Mouse (Mus musculus) forebrain, embryonic 11.5 days (tissue): ENCODE measurements around the gene Hif1an. TPM values are rescaled to one million over a fixed set of nuclear protein-coding genes. Genes with fewer than 3 reads are reported as not detected.

ENCODE experiments used
- ATAC-seq: fragments of 200-750 bp; cut with Nextera tagmentation; replicated peaks from 2 replicates; pipeline ENCODE4 v1.8.0; 2017; ENCODE audit warnings: moderate TSS enrichment; ENCODE audit not compliant: low FRiP score
- DNase-seq: peaks from one replicate; pipeline ENCODE4 v3.0.0-alpha.2; 2017; ENCODE audit warnings: low spot score
- H3K27ac ChIP-seq: fragments of 300-500 bp; sonication (generic); 2 replicates; pipeline ENCODE4 v1.5.1; 2014; ENCODE audit warnings: low read depth, low read length
- H3K27me3 ChIP-seq: fragments of 300-500 bp; sonication (generic); 2 replicates; pipeline ENCODE4 v1.6.1; 2014; ENCODE audit warnings: mild to moderate bottlenecking, low read length, mixed read lengths; ENCODE audit not compliant: control insufficient read depth, insufficient read depth
- H3K36me3 ChIP-seq: fragments of 300-500 bp; sonication (generic); 2 replicates; pipeline ENCODE4 v1.6.1; 2014; ENCODE audit warnings: mild to moderate bottlenecking, low read length, moderate library complexity, mixed read lengths; ENCODE audit not compliant: control insufficient read depth, insufficient read depth
- H3K4me1 ChIP-seq: fragments of 300-500 bp; sonication (generic); replicated peaks from 2 replicates; pipeline ENCODE4 v1.6.1; 2014; ENCODE audit warnings: low read length, mixed read lengths; ENCODE audit not compliant: control insufficient read depth, insufficient read depth
- H3K4me2 ChIP-seq: fragments of 300-500 bp; sonication (generic); 2 replicates; pipeline ENCODE4 v1.6.1; 2014; ENCODE audit warnings: low read depth, mild to moderate bottlenecking, low read length, moderate library complexity, mixed read lengths; ENCODE audit not compliant: severe bottlenecking
- H3K4me3 ChIP-seq: fragments of 300-500 bp; sonication (generic); 2 replicates; pipeline ENCODE4 v1.5.1; 2014; ENCODE audit warnings: low read depth, low read length
- H3K9ac ChIP-seq: fragments of 300-500 bp; sonication (generic); 2 replicates; pipeline ENCODE4 v1.6.1; 2014; ENCODE audit warnings: low read length
- H3K9me3 ChIP-seq: fragments of 300-500 bp; sonication (generic); 2 replicates; pipeline ENCODE4 v1.6.1; 2016; ENCODE audit warnings: low read length, mixed read lengths; ENCODE audit not compliant: control insufficient read depth
- WGBS: fragments of 180-500 bp; shearing (Covaris S2); extraction: QIAGEN DNeasy Blood & Tissue Kit; methylation state at CpG from one replicate; pipeline ENCODE4 v1.1.7; 2014; 5-methylcytosine and 5-hydroxymethylcytosine counted together
- polyA plus RNA-seq: library from polyadenylated mRNA; unstranded; fragments of >200 nt; fragmentation: Nextera tagmentation; extraction: Ambion mirVana; gene quantifications from 2 replicates; pipeline ENCODE4 v1.2.1, GENCODE M21; 2014

The Hif1an gene
- 33.0 and 33.3 TPM in 2 replicates for polyA plus RNA-seq

DNA sequence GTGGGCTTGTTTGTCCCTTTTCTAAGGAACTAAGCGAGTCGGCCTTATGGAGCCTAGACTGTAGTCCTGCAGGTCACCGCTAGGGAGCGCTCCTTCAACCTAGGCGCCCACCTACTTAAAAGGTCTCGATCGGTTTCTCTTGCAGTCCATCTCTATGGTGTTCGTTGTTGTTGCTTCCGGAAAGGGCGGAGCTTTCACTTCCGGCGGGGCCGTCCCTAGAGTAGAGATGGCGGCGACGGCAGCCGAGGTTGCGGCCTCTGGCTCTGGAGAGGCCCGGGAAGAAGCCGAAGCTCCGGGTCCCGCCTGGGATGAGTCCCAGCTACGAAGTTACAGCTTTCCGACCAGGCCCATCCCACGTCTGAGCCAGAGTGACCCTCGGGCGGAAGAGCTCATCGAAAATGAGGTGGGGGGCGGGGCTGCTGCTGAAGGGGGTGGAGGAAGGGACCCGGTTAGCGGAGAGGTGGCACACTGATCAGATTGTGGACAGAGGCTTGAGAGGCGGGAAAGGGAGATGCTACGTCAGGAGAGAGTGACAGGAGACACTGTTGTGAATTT lies at the start of gene Hif1an:
Hif1an (plus strand) TSS at position 199 of the 555 bp plus-strand sequence.
- Histone ChIP-seq H3K4me1 (peaks cover 4% of the 10 kb centered on the region), H3K4me2 (peak within 1 kb of the TSS; percentile 71), H3K36me3 (peaks cover 8% of the 10 kb centered on the region; the same call in 1 of the 2 replicates), H3K27me3 (no peaks in the 10 kb centered on the region), H3K27ac (peak within 1 kb of the TSS; percentile 66; the same call in 1 of the 2 replicates), H3K9me3 (no peaks in the 10 kb centered on the region), H3K4me3 (peak within 1 kb of the TSS; percentile 83), H3K9ac (peak within 1 kb of the TSS; percentile 83)
- DNase-seq: peak; percentile 96
- WGBS: under 1% methylated on average over 33 of the region's 33 CpGs
- peak; percentile 96 for ATAC-seq

- Histone ChIP-seq H3K27ac (peak overlapping the region; percentile 78), H3K27me3 (peaks cover 83% of the 10 kb centered on the region), H3K4me3 (no peak overlapping the region; the same call in 1 of the 2 replicates), H3K36me3 (no peaks in the 10 kb centered on the region), H3K9me3 (no peaks in the 10 kb centered on the region), H3K9ac (peak overlapping the region; percentile 58), H3K4me1 (peaks cover 27% of the 10 kb centered on the region), H3K4me2 (peak overlapping the region; percentile 71; the same call in 1 of the 2 replicates)
- no peak for ATAC-seq
- 4% methylated on average over 11 of the region's 11 CpGs for WGBS
- peak; percentile 70 for DNase-seq
Measured at GRCm38 (mm10) chr19:44513054-44513833, 49.4 kb upstream of the Hif1an start.

GRCm38 (mm10) chr19:44513921-44514482 lies 48.6 kb upstream of the Hif1an start:
- Histone ChIP-seq H3K9ac (peak overlapping the region; percentile 10), H3K9me3 (no peaks in the 10 kb centered on the region), H3K4me2 (peak overlapping the region; percentile 71), H3K27ac (peak overlapping the region; percentile 78), H3K36me3 (no peaks in the 10 kb centered on the region), H3K4me1 (peaks cover 29% of the 10 kb centered on the region), H3K4me3 (no peak overlapping the region), H3K27me3 (peaks cover 83% of the 10 kb centered on the region)
- DNase-seq: no peak
- no peak for ATAC-seq
- 5% methylated on average over 7 of the region's 7 CpGs for whole genome bisulfite sequencing

GRCm38 (mm10) chr19:44514521-44515451 lies 47.9 kb upstream of the Hif1an start:
- H3K4me3 ChIP-seq: no peak overlapping the region
- peak overlapping the region; percentile 10; the same call in 1 of the 2 replicates for H3K9ac ChIP-seq
- ATAC-seq (peak; percentile 81), DNase-seq (peak; percentile 86)
- 1% methylated on average over 14 of the region's 14 CpGs for WGBS
- H3K27me3 ChIP-seq: peaks cover 83% of the 10 kb centered on the region
- no peaks in the 10 kb centered on the region for H3K36me3 ChIP-seq
- H3K9me3 ChIP-seq: no peaks in the 10 kb centered on the region
- H3K27ac ChIP-seq: peak overlapping the region; percentile 82
- H3K4me2 ChIP-seq: peak overlapping the region; percentile 71; the same call in 1 of the 2 replicates
- H3K4me1 ChIP-seq: peaks cover 32% of the 10 kb centered on the region

- H3K4me1 ChIP-seq: peaks cover 29% of the 10 kb centered on the region
- H3K27me3 ChIP-seq: peaks cover 80% of the 10 kb centered on the region
- H3K27ac ChIP-seq: peak overlapping the region; percentile 82
- no peak overlapping the region for H3K9ac ChIP-seq
- ATAC-seq: no peak
- H3K9me3 ChIP-seq: no peaks in the 10 kb centered on the region
- DNase-seq: no peak
- H3K4me3 ChIP-seq: no peak overlapping the region
- 18% methylated on average over 6 of the region's 6 CpGs for WGBS
- H3K4me2 ChIP-seq: no peak overlapping the region
- H3K36me3 ChIP-seq: no peaks in the 10 kb centered on the region
Measured at GRCm38 (mm10) chr19:44515769-44516168, 46.9 kb upstream of the Hif1an start.

- ATAC-seq: no peak
- 47% methylated on average over 12 of the region's 12 CpGs for WGBS
- no peak overlapping the region for H3K9ac ChIP-seq
- H3K27me3 ChIP-seq: peaks cover 70% of the 10 kb centered on the region
- H3K27ac ChIP-seq: peak overlapping the region; percentile 47; the same call in 1 of the 2 replicates
- no peaks in the 10 kb centered on the region for H3K9me3 ChIP-seq
- H3K36me3 ChIP-seq: no peaks in the 10 kb centered on the region
- peaks cover 24% of the 10 kb centered on the region for H3K4me1 ChIP-seq
- no peak overlapping the region for H3K4me3 ChIP-seq
- DNase-seq: peak; percentile 74
- no peak overlapping the region for H3K4me2 ChIP-seq
Measured at GRCm38 (mm10) chr19:44517996-44518768, 44.5 kb upstream of the Hif1an start.

- DNase-seq: peak; percentile 77
- peaks cover 15% of the 10 kb centered on the region; the same call in 1 of the 2 replicates for H3K4me1 ChIP-seq
- peaks cover 64% of the 10 kb centered on the region for H3K27me3 ChIP-seq
- no peak overlapping the region for H3K4me3 ChIP-seq
- H3K27ac ChIP-seq: no peak overlapping the region
- no peak for ATAC-seq
- H3K4me2 ChIP-seq: no peak overlapping the region
- no peaks in the 10 kb centered on the region for H3K9me3 ChIP-seq
- H3K36me3 ChIP-seq: no peaks in the 10 kb centered on the region
- 29% methylated on average over 7 of the region's 7 CpGs for WGBS
- H3K9ac ChIP-seq: no peak overlapping the region
Measured at GRCm38 (mm10) chr19:44519152-44519551, 43.5 kb upstream of the Hif1an start.
